Mouse (Mus musculus) neural tube, embryonic 10.5 days (tissue): ENCODE measurements at regions not wholly inside any gene's neighbourhood (a gene's known extent, or its start where the extent isn't known, plus 50 kb on each side); places are given as distances from the start of the nearest gene placed in this dataset.

Source experiments
- DNase-seq: peaks from one replicate; pipeline ENCODE4 v3.0.0-alpha.2; 2017; ENCODE audit warnings: low spot score; ENCODE audit errors: extremely low spot score

GRCm38 (mm10) chr6:51329070-51329995 lies 103.1 kb upstream of the Nfe2l3 start:
- DNase-seq: no peak

DNA sequence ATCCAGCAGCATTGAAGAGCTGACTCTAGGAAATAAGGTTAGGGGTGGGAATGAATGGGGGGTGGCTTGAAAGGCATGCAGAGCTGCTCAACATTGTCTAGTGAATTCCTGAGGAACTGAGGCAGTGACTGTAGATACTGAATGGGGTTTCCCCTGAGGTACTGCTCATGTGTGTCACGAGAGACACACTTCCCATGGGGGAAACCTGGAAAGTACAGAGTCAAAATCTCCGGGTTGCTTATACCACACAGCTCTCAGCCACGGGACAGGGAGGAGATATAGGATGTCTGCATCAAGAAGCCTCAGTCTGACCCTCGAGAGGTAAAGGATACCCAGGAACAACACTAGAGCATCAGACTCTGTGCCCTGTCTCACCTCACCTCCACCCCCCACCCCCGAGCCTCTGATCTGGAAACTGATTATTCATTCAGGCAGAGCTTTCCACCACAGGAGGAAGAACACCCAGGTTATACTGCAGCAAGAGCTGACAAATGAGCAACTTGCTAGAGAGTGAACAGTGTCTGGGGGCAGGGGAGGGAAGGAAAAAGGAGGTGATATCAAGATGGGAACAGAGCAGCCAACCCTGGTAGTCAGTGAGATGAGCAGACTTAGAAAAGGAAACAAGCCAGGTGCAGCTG lies 102.3 kb upstream of the Nfe2l3 start:
- no peak for DNase-seq

GRCm38 (mm10) chr6:51332841-51333240 lies 99.6 kb upstream of the Nfe2l3 start:
- DNase-seq: peak; percentile 25

DNA sequence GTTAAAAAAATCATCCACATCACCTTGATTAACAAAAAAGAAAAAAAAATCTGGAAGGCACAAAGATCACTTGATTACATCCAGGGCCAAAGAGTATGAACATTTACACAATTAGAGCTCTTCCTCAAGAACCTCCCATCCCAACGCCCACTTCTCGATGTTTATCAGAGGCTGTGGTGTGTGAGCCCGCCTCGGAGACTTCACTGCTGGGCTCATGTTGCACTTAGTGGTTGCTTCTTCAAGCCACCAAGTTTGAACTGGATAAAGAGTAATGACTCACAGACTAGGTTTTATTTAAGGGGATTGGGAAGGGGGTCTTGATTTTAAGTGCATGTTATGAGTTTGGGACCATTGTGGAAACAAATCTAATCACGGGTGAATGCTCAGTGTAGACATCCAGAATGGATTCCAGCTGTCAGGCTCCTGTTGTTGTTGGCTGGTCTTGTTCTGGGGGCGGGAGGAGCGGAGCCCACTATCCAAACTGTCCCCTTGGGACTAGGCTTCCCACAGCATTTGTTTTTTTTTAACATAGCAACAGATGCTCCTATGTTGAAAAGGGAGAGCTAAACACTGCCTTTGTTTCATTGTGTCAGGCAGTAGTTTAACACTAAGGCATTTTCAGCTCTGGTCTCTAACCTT lies 98.6 kb upstream of the Nfe2l3 start:
- DNase-seq: peak; percentile 26

- DNase-seq: no peak
Observed at GRCm38 (mm10) chr6:51335314-51335713, 97.2 kb upstream of the Nfe2l3 start.

GRCm38 (mm10) chr6:51339301-51339700 lies 93.2 kb upstream of the Nfe2l3 start:
- DNase-seq: no peak

GRCm38 (mm10) chr6:51347721-51348120 lies 84.7 kb upstream of the Nfe2l3 start:
- DNase-seq: no peak

- DNase-seq: no peak
Observed at GRCm38 (mm10) chr6:51349771-51350170, 82.7 kb upstream of the Nfe2l3 start.

GRCm38 (mm10) chr6:51355041-51355440 lies 77.4 kb upstream of the Nfe2l3 start:
- DNase-seq: no peak

- DNase-seq: no peak
Observed at GRCm38 (mm10) chr6:51361611-51362180, 70.8 kb upstream of the Nfe2l3 start.

GRCm38 (mm10) chr6:51362475-51363226 lies 69.8 kb upstream of the Nfe2l3 start:
- peak; percentile 83 for DNase-seq

DNA sequence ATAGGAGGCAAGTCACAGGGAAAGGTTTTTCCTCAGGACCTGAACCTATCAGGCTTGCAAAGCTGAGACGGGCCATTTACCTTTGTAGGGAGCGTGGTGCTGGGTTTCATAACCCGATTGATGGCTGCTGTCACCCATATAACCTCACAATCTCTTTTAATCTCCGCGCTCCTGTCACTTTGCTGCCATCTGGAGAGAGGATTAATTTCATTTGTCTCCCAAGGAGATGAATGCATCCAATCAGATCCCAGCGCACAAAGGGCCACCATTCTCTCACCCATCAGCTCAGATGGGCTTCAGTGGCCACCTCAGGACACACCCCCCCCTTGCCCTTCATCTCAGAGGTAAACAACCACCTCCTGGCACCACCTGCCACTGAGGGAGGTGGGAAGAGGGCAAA lies 67.7 kb upstream of the Nfe2l3 start:
- no peak for DNase-seq

DNA sequence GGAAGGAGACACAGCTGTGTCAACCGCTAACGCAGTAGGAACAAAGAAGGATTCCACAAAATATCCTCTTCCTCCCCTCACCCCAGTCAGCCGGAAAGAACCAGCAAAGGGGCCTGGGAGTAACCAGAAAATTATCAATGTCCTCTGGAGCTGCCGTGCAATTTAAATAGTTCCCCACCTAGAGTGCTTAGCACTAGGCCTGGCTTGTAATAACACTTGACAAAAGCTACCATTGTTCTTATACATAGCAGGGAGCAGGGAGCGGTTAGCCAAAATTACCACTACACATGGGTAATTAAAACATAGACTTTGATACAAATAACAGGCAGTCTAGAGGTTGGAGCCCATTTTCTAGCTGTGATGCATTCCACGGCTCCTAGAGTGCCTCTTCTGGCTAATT lies 62.7 kb upstream of the Nfe2l3 start:
- no peak for DNase-seq

- no peak for DNase-seq
Observed at GRCm38 (mm10) chr6:51372357-51372756, 60.1 kb upstream of the Nfe2l3 start.

- no peak for DNase-seq
Observed at GRCm38 (mm10) chr6:51378436-51378835, 54.0 kb upstream of the Nfe2l3 start.

- DNase-seq: no peak
Observed at GRCm38 (mm10) chr6:51379074-51379473, 53.4 kb upstream of the Nfe2l3 start.

DNA sequence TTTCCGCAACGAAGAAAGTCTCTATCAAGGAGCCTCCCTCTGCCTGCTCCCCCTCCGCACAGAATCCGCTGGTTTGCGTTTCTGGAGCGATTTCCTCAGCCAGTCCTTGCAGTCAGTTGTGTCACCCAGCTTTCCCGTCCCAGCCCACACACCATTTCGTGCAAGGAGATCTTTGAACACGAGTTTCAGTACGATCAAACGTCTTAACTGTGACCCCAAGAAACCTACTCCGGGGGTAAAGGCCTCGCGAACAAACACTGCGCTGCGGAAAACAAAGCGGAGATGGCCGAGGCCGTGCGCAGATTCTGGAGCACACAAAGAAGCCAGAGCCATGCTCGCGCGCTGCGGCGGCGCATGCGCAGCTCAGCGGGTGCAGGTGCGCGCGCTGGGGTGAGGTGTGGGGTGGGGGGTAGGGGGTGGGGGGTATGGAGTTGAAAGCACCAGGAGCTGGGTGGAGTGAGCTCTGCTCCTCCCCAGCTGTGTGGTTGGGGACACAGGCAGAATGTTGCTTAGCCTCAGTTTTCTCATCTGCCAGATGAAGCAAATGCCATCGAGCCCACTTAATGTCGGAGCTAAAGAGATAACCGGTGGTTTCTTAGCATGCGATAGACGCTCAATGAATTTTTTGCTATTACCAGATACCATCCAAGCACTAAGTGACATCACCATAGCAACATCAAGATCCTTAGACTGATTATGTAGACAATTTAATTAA lies 52.8 kb upstream of the Nfe2l3 start:
- DNase-seq: peak; percentile 87

GRCm38 (mm10) chr6:51380275-51380575 lies 52.2 kb upstream of the Nfe2l3 start:
- no peak for DNase-seq

- DNase-seq: no peak
Observed at GRCm38 (mm10) chr6:51381465-51381864, 51.0 kb upstream of the Nfe2l3 start.
